Mouse (Mus musculus) bone marrow, adult 2 months (tissue): ENCODE data around the gene Ube2cbp.

Source experiments
- CTCF ChIP-seq: fragments of 200-500 bp; IDR thresholded peaks from 2 replicates; pipeline ENCODE4 v1.5.1; 2011; ENCODE audit warnings: low read length, control low read depth; ENCODE audit not compliant: control insufficient read depth, insufficient read depth
- POLR2A ChIP-seq: fragments of 200-500 bp; IDR thresholded peaks from 2 replicates; pipeline ENCODE4 v1.6.1; 2011; ENCODE audit warnings: low read depth, mild to moderate bottlenecking, control low read depth, low read length, borderline replicate concordance; ENCODE audit not compliant: control insufficient read depth

DNA sequence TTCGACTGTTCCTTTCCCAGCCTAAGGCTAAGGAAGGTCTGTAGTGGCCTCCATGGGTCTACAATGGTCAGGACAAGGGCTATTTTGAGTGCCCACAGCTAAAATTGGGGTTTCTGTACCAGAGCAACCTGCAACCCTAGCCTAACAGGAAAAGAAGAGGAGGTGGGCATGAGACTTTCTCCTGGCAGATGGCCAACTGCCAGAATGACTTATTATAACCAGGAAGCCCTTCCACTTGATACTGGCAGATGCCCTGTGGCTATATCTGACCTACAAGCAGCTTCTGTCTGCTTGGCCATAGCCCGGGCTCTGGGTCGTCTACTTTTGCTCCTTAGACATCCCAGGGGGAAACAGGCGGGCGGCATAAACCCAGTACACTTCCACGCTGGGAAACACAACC lies 163.3 kb downstream of the Ube2cbp start:
- TF ChIP-seq CTCF = no peak
- TF ChIP-seq POLR2A = no peak
